Mouse (Mus musculus) liver, adult 2 months (tissue): ENCODE results near the gene Rint1.

Experiments
- CTCF ChIP-seq: fragments of 200-500 bp; IDR thresholded peaks from 2 replicates; pipeline ENCODE4 v1.5.1; 2011; ENCODE audit warnings: low read depth, low read length, control low read depth
- POLR2A ChIP-seq: fragments of 200-500 bp; IDR thresholded peaks from 2 replicates; pipeline ENCODE4 v1.6.1; 2011; ENCODE audit warnings: low read length, control low read depth; ENCODE audit not compliant: insufficient read depth; ENCODE audit errors: extremely low read depth

GRCm38 (mm10) chr5:23816681-23817080 lies 29.2 kb downstream of the Rint1 start:
- TF ChIP-seq CTCF: no peak
- no peak for TF ChIP-seq POLR2A
